Mouse (Mus musculus): ENCODE data around the gene Dph5. TPM values are rescaled to one million over a fixed set of nuclear protein-coding genes. Genes with fewer than 3 reads are reported as not detected.
"Not testable (repeated sequence)": the region's sequence is repeated elsewhere in the genome, so short reads cannot be mapped to it uniquely, and the experiment has no call there.

The Dph5 gene
- total RNA-seq, 2 experiments from 2014 or later = 12.1 to 12.4 TPM

DNA sequence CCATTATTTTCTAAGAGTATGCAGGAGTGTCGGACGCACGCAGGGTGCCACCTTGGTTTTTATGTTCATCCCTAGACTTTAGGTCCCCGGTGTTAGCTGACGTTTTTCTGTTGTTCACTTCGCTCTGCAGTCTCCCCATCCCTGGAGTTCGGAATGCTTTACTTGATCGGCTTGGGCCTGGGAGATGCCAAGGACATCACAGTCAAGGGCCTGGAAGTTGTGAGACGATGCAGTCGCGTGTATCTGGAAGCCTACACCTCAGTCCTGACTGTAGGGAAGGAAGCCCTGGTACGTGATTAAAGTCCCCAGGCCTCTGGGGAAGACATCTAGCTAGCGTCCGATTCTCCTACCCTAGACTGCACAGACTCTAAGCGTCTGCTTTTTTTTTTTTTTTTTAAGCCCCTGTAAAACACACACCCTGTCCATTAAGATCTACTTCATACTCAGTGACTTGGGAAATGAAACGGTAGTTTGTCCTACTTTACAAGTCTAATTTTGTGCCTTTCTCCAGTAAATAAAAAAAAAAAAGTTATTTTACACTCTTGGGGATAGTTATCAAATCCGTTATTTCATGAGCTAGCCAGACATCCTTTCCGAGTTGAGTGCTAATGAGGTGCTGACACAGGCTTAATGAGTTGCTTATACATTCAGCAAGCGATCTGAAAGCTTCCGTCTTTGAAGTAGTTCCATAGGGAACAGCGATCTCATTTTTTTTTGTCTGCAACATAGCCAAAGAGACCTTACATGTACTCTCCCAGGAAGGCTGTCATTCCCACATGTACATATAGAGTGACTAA lies 871 bp downstream of the Dph5 start:
- no peak for DNase-seq (ENCODE audit: low spot score in 2 of 2)

DNA sequence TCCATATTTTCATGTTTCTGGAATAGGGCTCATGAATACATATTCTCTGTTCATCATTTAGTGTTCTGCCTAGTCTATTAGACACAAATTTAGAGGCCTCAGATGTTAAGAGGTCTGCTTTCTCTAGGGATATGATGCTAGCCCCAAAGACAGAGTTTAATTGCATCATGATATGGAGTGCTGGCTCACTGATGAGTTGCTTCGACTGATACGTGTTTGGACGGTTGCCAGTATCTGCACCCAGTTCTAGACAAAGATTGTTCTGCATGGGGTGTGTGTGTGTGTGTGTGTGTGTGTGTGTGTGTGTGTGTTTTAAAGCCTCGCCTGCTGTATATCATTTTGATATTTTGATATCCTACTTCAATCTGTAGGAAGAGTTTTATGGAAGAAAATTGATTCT lies 4.7 kb downstream of the Dph5 start:
- DNase-seq (ENCODE audit: low spot score in 2 of 2) = no peak

DNA sequence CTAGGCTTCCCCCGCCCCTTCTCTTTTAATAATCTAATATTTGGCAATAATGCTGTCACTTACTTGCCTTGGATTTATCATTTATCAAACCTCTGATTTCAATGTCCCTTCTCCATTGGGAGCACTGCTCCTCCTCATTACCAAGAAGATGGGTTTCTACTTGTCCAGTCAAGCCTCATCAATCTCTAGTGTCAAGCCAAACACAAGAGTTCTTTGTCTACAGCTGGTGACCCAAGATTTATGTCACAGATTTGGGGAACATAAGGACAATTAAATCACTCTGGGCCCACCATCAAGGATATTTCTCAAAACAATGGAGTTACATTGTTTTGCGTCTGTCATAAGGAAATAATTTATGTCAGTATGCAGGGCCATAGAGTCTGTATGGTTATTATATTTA lies 5.5 kb downstream of the Dph5 start:
- DNase-seq (ENCODE audit: low spot score in 2 of 2) = no peak

DNA sequence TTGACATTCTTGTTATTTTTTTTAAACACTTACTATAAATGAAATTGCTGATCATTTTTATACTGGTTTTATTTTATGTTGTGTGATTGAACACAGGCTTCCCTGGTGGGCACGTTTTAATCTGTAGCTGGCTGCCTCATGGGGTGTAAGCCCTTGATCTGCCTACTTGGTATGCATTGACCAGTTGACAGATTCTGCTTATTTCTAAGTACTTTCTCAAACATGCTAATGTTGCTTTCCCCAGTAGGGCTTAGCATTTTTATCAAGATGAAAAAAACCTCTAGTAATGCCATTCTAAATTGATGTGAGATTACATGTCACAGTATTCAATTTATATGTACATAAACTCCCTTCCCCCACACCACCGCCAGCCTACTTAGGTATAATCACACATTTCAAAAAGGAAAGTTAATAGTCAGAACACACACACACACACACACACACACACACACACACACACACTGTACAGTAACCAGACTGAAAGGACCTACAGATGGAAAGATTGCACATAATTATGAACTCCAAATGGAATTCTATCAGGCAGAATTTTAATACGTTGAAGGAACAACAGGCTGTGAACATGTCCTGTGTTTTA lies 10.8 kb downstream of the Dph5 start:
- DNase-seq (ENCODE audit: low spot score in 2 of 2) = no peak

DNA sequence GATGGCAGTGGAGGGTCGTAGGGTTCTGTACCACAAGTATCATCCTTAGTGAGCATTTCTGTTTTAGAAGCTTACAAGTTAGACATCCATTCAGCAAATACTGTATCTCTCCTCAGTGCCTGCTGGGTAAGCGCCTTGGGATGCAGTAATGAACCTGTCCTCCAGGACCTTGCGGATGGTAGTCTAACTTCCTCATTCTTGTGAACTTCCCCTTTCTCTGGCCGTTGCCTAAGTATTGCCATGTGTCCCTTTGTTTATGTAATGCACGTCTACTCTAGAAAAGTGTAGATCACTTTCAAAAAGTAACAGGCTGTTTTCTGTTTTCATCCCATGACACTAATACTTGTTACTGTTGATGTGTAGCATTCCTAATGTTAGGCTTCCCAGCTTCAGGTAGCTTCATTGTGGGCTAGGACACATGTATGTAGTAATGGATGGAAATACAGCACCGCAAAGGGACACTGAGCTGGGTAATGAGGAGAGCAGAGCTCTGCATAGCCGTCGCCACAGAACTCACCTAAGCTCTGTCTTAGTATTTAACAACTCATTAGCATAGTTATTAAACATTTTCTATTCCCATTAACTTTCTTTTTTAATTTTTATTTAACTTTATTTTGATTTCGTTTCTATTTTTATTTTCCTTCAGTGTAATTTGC lies 14.8 kb downstream of the Dph5 start:
- no peak for DNase-seq (ENCODE audit: low spot score in 2 of 2)

DNA sequence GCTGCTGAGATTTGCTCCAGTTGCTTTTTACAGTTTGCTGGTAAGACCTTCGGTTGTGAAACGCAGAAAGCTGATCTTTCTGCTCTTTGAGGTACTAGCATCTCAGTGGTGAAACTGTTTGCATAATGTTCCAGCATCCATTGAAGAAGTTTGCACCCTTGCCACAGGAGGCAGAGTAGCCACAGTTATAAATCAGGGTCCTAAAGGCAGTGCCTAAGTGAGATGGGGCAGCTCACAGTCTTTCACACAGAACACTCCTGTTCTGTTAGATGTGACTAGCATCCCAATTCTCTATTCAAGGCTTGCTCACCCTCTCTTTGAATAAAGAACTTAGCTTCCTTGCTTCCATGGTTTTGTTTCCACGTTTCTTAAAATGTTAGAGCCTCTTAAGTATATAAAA lies 17.4 kb downstream of the Dph5 start:
- no peak for DNase-seq (ENCODE audit: low spot score in 2 of 2)

DNA sequence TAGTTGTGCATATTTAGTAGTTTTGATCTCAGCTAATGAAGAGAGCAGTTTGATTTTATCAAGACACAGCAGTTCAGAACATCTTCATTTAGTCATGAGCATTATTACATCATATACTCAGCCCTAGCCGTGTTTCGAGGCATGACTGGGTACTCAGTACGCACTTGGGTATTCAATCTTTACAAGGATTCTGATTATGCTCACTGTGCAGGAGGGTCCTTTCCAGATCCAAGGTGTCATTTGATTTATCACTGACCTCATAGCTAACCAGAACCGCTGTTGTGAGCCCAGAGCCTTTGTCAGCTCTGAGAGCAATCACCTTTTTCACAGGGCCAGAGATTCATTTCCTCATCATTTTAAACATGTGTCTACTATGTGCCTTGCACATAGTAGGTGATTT lies 17.9 kb downstream of the Dph5 start:
- no peak for DNase-seq (ENCODE audit: low spot score in 2 of 2)

DNA sequence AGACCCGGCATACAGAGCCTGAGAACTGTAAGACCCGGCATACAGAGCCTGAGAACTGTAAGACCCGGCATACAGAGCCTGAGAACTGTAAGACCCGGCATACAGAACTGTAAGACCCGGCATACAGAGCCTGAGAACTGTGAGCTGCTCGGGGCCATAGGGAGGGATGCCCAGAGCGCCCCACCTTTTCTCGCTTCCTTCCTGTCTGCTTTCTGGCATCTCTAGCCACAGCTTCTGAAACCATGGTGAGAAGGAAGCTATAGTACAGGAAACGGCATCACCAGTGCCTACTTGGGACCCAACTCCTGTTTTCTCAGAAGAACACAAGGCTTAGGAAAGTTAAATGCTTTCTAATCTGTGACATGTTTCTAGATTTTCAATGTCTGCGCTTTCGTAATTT lies 19.8 kb downstream of the Dph5 start:
- not testable (repeated sequence) for DNase-seq (ENCODE audit: low spot score in 2 of 2)

DNA sequence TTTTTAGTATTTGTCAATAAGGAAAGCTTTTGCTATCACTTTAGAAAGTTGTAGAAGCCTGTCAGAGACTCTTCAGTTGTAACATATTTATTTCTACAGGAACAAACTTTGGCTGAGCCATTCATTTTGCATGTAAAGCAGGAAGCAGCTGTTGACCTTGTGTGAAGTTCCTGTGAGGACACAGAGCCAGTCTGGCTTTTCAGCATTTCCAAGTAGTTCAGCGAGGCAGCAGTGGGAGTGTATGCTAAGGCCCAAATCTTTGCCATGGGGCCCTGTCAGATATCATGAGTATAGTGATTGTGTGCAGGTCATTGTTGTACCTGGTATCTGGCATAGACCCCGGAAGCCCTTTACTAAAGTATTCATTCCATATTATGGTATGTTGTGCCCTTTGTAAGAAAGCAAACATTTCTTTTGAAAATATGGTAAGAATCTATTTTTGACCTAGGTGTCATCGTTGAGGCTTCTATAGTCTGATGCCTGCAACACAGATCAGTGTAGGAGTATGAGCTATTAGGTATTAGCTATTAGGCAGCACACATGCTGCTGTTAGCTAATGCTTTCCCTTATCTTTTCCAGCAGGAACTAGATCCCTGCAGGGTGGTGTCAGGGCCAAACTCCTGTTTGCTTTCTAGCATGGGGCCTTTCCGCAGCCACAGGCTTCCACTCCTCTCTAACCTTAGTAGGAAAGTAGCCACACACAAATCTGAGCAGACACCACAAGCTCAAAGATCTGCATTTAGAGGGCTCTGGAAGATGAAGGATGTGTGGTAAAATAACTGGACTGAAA lies 37.0 kb downstream of the Dph5 start:
- no peak for DNase-seq (ENCODE audit: low spot score in 2 of 2)

DNA sequence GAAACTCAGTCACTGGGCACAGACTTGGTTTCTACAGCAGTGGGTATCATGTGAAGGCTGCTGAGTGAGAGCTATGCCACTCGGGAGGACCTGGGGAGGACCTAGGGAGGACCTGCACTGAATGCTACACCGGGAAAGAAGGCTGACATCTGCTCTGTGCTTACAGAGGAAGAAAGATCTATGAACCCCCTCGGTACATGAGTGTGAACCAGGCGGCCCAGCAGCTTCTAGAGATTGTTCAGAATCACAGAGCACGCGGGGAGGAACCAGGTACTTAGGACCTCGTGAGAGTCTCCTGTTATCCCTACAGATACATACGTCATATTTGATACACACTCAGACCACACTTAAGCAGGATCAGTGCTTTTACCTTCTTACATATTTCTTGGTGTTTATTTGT lies 38.9 kb downstream of the Dph5 start:
- DNase-seq (ENCODE audit: low spot score in 2 of 2) = no peak

DNA sequence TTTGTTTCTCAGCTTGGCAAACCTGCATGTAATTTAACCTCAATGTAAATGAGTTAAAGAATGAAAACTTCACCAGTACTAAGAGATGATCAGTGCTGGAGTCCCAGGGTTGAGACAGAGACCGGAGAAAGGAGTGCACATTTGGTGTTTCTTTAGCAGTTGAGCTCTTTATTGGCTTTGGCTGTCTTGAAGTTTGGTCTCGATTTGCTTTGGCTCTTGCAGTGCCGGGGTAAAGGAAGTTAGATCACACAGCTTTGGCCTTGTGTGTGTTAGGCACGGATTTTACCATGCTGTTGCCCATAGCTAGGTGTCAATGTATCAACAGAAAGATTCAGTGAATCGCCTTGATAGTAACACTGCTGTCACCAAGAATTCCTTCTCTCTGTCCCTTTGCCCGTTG lies 44.1 kb downstream of the Dph5 start:
- no peak for DNase-seq (ENCODE audit: low spot score in 2 of 2)

DNA sequence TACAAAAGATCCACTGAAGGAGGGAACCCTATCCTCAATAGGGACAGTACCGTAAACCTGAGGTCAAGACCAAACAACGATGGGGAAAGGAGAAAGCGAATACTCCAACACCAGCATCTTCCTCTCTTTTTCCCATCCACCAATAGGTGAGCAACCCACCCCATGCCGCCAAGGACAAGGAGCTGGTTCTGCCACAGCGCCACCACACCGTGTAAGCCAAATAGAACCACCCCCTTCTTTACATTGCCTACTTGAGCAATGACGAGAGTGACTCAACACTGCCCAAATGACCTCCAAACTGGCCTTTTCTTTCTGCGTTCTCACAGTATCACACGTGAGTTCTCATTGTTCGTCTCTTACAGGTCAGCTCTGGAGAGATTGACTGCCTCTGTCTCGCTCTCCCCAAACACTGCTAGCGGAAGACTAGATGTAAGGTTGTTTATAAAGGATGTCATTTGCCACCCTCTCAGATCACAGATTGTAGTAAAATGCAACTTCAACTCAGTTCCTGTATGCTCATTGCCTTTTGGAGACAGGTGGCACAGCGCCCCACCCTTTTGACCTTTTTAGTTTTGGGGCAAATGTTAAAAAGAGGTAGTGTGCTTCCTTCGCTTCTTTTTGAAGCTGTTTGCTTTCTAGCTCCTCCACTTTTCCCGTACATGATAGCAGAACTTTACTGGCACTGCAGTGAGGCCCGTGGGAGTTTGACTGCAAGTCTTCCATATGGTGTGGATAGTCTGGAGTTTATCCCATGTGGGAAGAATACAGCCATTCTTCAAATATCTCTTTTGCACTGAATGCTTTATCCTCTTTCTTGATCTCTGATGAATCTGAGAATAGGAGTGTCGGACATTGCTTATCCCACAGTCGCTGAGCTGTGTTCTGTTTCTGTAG lies 45.9 kb downstream of the Dph5 start:
- peak; percentile 54 to 74 for DNase-seq (ENCODE audit: low spot score in 2 of 2)

DNA sequence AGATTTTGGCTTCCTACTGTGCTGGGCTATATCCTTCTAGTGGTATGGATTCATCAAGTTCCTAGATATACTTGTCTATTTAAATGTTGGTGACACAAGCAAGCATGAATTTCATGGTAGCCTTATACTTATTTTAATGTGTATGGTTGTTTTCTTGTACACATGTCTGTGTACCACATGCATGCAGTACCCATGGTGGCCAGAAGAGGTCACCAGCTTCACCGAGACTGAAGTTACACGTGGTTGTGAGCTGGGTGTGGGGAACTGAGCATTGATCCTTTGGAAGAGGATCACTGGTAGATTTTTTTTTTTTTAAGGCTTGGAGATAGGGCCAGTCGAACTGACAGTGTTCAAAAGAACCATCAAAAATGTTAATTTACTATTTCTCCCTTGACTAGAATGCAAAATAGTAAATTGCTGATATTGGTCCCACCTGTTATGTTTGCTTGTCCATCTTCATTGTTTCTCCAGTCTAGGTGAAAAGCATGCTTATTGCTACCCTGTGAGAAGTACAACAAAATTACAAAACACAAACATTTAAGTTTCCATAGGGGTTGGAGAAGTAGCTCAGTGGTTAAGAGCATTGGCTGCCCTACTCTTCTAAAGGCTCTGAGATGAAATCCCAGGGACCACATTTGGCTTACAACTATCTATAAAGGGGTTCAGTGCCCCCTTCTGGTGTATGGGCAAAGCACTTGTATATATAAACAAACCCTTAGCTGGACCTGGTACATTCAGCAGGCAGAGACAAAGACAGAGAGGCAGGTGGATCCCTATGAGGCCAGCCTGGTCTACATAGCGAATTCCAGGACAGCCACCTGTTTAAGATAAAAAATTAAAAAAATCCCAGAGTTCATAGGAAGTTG lies 49.3 kb downstream of the Dph5 start:
- DNase-seq (ENCODE audit: low spot score in 2 of 2) = peak in 1 of 2 experiments; percentile 33

DNA sequence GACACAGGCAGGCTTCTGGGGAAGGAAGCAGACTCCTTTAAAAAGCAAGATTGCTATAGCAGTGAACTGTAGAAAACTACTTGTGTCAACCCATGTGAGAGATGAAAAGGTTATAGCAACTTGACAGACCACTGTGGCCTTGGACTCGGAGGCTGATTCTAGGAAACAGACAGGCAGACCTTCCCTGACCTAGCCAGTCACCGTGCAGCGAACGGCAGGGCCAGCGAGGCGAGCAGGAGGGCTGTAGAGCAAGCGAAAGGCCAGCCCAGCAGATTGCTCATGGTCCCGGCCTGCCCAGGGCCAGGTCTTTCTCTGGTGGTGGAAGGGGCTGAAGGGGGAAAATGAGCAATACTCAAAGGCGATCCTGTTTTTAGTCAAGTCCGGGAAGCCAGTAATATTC lies 50.2 kb downstream of the Dph5 start:
- no peak for DNase-seq (ENCODE audit: low spot score in 2 of 2)

DNA sequence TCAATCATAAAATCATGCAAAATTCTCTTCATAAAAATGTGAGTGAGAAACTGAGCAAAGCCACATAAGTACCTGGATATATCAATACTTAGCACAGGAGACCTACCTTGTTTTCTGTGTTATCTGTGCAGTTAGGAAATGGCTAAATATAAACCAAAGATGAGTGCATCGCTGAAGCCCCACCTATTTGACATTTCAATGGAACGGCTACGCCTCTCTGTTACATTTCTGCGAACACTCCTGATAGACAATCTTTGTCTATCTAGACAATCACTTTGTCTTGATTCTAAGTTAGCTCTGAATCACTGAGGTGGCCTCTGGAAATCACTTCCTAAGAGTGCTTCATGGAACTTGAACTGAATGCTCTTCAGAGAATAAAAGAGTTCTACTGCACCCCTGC lies 52.9 kb downstream of the Dph5 start:
- DNase-seq (ENCODE audit: low spot score in 2 of 2) = no peak

DNA sequence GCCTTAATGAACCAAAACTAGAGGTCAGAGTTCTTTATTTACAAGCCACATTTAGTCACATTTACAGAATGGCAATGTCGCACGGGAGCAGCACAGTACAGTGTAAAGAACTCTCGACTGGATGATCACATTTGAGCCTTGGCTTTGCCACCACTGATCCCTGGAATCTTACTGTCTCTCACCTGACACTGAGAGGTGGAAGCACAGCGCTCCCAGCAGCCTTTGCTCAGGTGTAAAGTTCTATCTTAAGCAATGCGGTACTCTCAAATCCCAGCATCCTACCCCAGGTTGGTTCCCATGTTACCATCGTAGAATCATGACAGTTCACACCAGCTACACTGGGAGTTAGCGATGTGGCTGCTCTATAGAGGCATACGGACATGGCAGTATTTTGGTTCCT lies 53.8 kb downstream of the Dph5 start:
- DNase-seq (ENCODE audit: low spot score in 2 of 2) = no peak

DNA sequence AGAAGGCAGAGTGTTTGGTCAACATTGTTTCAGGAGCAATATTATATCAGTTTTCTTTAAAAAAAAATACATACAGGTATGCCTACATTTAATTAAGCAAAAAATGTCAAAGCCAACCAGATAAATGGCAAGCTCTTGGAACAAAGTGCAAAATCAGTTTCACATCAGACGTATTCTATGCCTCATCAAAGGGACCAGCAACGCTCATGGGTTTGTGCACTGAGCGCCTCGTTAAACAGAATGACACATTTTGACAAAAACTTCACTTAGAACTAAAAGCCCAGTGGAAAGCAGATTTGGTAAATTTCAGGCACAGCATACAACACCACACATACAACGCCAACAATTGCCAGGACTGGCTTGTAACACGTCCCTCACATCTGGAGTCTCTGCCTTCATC lies 56.7 kb downstream of the Dph5 start:
- DNase-seq (ENCODE audit: low spot score in 2 of 2) = no peak

DNA sequence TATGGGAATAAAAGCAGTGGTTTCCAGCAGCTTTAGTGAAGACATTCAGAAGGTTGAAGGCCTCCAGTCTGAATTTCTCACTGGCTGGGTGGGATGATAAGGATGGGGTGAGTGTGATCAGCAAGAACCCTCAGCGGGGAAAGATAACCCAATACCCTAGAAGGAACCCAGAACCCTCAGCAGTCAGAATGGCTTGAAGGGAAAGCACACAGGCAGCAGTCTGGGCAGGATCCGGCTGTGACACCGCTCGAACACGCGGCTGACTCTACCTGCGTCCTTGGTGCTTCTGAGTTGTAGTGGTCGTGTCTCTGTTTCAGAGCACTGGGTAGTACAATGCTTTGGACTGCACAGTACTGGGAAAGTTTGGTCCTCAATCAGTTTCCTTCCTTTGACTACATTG lies 58.6 kb downstream of the Dph5 start:
- DNase-seq (ENCODE audit: low spot score in 2 of 2) = no peak

DNA sequence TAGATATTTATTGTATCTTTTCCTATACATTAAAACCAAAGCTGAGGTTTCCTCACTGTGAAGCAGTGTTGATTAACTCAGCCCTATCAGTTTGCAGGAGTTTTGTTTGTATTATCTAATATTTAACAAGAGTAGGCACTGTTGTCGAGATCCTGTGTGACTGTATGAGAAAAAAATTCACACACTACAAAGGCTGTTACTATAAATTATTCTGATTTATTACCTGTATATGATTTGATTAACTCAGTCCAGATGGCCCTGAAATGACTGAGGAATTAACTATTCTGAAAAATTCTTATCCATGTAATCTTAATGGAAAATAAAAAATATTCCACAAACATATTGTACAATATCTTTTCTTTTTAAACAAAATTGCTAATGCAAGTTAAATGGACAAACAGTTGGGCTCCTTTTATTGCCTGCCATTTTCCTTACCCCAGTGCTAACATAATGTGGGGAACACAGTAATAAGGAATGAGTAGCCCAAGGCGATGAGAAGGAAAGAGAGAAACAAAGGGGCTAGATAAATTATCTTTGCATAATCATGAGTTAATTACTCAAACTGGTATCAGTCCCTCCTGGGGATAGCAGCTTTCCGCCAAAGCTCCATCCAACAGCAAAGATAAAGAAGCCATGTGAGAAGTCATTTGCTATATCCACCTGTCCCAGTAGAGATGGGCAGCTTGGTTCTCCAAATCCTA lies 61.7 kb downstream of the Dph5 start:
- no peak for DNase-seq (ENCODE audit: low spot score in 2 of 2)
